ENCODE assay signal across 19 mouse cellular contexts in the genomic region with DNA sequence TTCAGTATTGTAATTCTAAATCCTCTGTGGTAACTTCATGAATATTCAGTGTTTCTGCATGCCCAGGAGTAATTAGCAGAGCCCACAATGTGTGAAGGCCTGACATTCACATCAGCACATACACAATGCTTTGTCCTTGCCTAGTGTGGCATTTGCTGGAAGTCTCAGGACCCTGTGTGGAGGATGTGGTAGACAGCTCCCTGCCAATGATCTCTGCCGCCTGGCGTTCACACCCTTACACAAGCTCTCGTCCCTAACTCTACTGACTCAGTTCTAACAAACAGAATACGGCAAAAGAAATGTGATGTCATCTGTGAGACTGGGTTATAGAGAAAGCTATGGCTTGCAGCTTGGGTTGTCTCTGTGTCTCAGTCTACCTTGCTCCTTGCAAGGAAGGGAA. TPM values are rescaled to one million over a fixed set of nuclear protein-coding genes. Genes with fewer than 3 reads are reported as not detected.
DNase-seq lines count a peak whose midpoint lies in the region; ATAC-seq lines count a peak whose summit lies in the region.
"Had no signal": no experiment of that assay in that cellular context is flagged by ENCODE, and none has a peak within 500 bp of the region (broad histone marks: within the 10 kb centered on the region; RNA-seq: fewer than 3 reads in every experiment).

No protein-coding gene starts in this region.

- no peaks in the 10 kb centered on the region for H3K36me3 ChIP-seq in forebrain, embryonic 12.5 days (replicated peaks)
- no peaks in the 10 kb centered on the region; the same call in 1 of the 2 replicates for H3K36me3 ChIP-seq in forebrain, embryonic 11.5 days (ENCODE audit: control insufficient read depth, insufficient read depth, low read length)
- H3K36me3 ChIP-seq in neural tube, embryonic 13.5 days = no peaks in the 10 kb centered on the region
- no peaks in the 10 kb centered on the region for H3K36me3 ChIP-seq in neural tube, embryonic 15.5 days

- H3K4me2 ChIP-seq in forebrain, embryonic 12.5 days = peak overlapping the region; percentile 24; the same call in 1 of the 2 replicates
- no peak overlapping the region for H3K4me2 ChIP-seq in forebrain, embryonic 11.5 days (ENCODE audit: low read depth, low read length, severe bottlenecking)
- H3K4me2 ChIP-seq in neural tube, embryonic 13.5 days = no peak overlapping the region
- H3K4me2 ChIP-seq in neural tube, embryonic 15.5 days = no peak overlapping the region
- H3K4me2 ChIP-seq: midbrain, embryonic 11.5 days had no signal

- peak; percentile 55; the same call in 1 of the 2 replicates for ATAC-seq in forebrain, embryonic 12.5 days (ENCODE audit: low FRiP score)
- no peak for ATAC-seq in forebrain, embryonic 11.5 days (replicated peaks; ENCODE audit: low FRiP score)
- ATAC-seq in neural tube, embryonic 13.5 days (ENCODE audit: low read depth) = no peak
- ATAC-seq in neural tube, embryonic 15.5 days (ENCODE audit: low FRiP score) = no peak
- no peak for ATAC-seq in frontal cortex, adult (ENCODE audit: low TSS enrichment)
- ATAC-seq: Patski had no signal

- no peaks in the 10 kb centered on the region for H3K9me3 ChIP-seq in forebrain, embryonic 12.5 days
- no peaks in the 10 kb centered on the region for H3K9me3 ChIP-seq in forebrain, embryonic 11.5 days (ENCODE audit: control insufficient read depth, low read length)
- no peaks in the 10 kb centered on the region for H3K9me3 ChIP-seq in neural tube, embryonic 13.5 days
- no peaks in the 10 kb centered on the region for H3K9me3 ChIP-seq in neural tube, embryonic 15.5 days (replicated peaks)
- H3K9me3 ChIP-seq: embryonic facial prominence, embryonic 10.5 days; hindbrain, embryonic 10.5 days had no signal

- peaks cover 21% of the 10 kb centered on the region for H3K27me3 ChIP-seq in forebrain, embryonic 12.5 days
- no peaks in the 10 kb centered on the region for H3K27me3 ChIP-seq in forebrain, embryonic 11.5 days (ENCODE audit: control insufficient read depth, insufficient read depth, low read length)
- H3K27me3 ChIP-seq in neural tube, embryonic 13.5 days = no peaks in the 10 kb centered on the region; the same call in 1 of the 2 replicates
- H3K27me3 ChIP-seq in neural tube, embryonic 15.5 days (replicated peaks) = 0 out of 2 replicates have a peak, but pooled peaks cover 5% of the 10 kb centered on the region
- H3K27me3 ChIP-seq: Patski had no signal

- no peak overlapping the region for H3K9ac ChIP-seq in forebrain, embryonic 12.5 days
- H3K9ac ChIP-seq in forebrain, embryonic 11.5 days (ENCODE audit: low read length) = no peak overlapping the region
- no peak overlapping the region for H3K9ac ChIP-seq in neural tube, embryonic 13.5 days
- no peak overlapping the region for H3K9ac ChIP-seq in neural tube, embryonic 15.5 days (replicated peaks)

- 0 out of 2 replicates have a peak overlapping the region, but pooled peaks have one; percentile 27 for H3K27ac ChIP-seq in forebrain, embryonic 12.5 days
- no peak overlapping the region for H3K27ac ChIP-seq in forebrain, embryonic 11.5 days (ENCODE audit: low read depth, low read length)
- H3K27ac ChIP-seq in neural tube, embryonic 13.5 days (replicated peaks) = 0 out of 2 replicates have a peak overlapping the region, but pooled peaks have one; percentile 33
- no peak overlapping the region for H3K27ac ChIP-seq in neural tube, embryonic 15.5 days (replicated peaks)
- H3K27ac ChIP-seq: embryonic facial prominence, embryonic 10.5 days; hindbrain, embryonic 10.5 days; macrophage had no signal

- peaks cover 61% of the 10 kb centered on the region for H3K4me1 ChIP-seq in forebrain, embryonic 12.5 days
- peaks cover 18% of the 10 kb centered on the region for H3K4me1 ChIP-seq in forebrain, embryonic 11.5 days (replicated peaks; ENCODE audit: control insufficient read depth, insufficient read depth, low read length)
- H3K4me1 ChIP-seq in neural tube, embryonic 13.5 days (replicated peaks) = peaks cover 71% of the 10 kb centered on the region
- H3K4me1 ChIP-seq in neural tube, embryonic 15.5 days = peaks cover 45% of the 10 kb centered on the region

- WGBS in forebrain, embryonic 12.5 days = 32% methylated on average over 4 of the region's 4 CpGs
- WGBS in forebrain, embryonic 11.5 days = 53% methylated on average over 4 of the region's 4 CpGs
- WGBS in neural tube, embryonic 13.5 days = 60% methylated on average over 4 of the region's 4 CpGs
- WGBS in neural tube, embryonic 15.5 days = 59% methylated on average over 4 of the region's 4 CpGs

- DNase-seq in forebrain, embryonic 11.5 days (ENCODE audit: low spot score) = no peak
- peak; percentile 45 for DNase-seq in brain, adult 2 months (ENCODE audit: low read depth, low spot score)
- DNase-seq in thymus, postnatal 25 days = peak; percentile 38
- no peak for DNase-seq in lung, postnatal 25 days (ENCODE audit: low spot score)
- DNase-seq: cerebellum, postnatal 14 days; gastrocnemius, postnatal 25 days; kidney, adult 18-20 months; kidney, postnatal 36 days; layer of hippocampus, postnatal 36 days; lung, adult 2 months had no signal

- no peak overlapping the region for H3K4me3 ChIP-seq in forebrain, embryonic 12.5 days (replicated peaks)
- no peak overlapping the region for H3K4me3 ChIP-seq in forebrain, embryonic 11.5 days (ENCODE audit: low read depth, low read length)
- H3K4me3 ChIP-seq in neural tube, embryonic 13.5 days = no peak overlapping the region
- no peak overlapping the region for H3K4me3 ChIP-seq in neural tube, embryonic 15.5 days (replicated peaks)
- H3K4me3 ChIP-seq: hindbrain, embryonic 10.5 days had no signal

RNA-seq across cellular contexts. Expression of a gene that starts 1.8 kb away (rescaled TPM):
- polyA plus RNA-seq in forebrain, embryonic 12.5 days (2016; fragmentation: Nextera tagmentation; extraction: Ambion mirVana) = 6.8 and 7.8 TPM in 2 replicates
- 7.6 and 9.6 TPM in 2 replicates for polyA plus RNA-seq in forebrain, embryonic 11.5 days (2014; fragmentation: Nextera tagmentation; extraction: Ambion mirVana)
- polyA plus RNA-seq in neural tube, embryonic 13.5 days (2015; fragmentation: Nextera tagmentation; extraction: Ambion mirVana) = 4.9 TPM in 2 replicates
- polyA plus RNA-seq in neural tube, embryonic 15.5 days (2015; fragmentation: Nextera tagmentation; extraction: Ambion mirVana) = 4.0 and 5.4 TPM in 2 replicates

Comparison
In these comparisons a context has a peak if more than half of its experiments do, and no peak if none do; other contexts are left out.
1. H3K27ac ChIP-seq: peak in forebrain, embryonic 12.5 days (single experiment) and neural tube, embryonic 13.5 days (single experiment); none in forebrain, embryonic 11.5 days (single experiment) and neural tube, embryonic 15.5 days (single experiment).
2. DNase-seq: peak in brain, adult 2 months (single experiment) and thymus, postnatal 25 days (single experiment); none in forebrain, embryonic 11.5 days (single experiment) and lung, postnatal 25 days (single experiment).